Mouse (Mus musculus): ENCODE results near the gene Sugt1.

GRCm38 (mm10) chr14:79607352-79607751 lies 19.9 kb downstream of the Sugt1 start:
- TF ChIP-seq CTCF (IDR thresholded peaks at IDR 0.05; ENCODE audit: borderline replicate concordance, insufficient read depth, low read length) (no peak), POLR2A (IDR thresholded peaks at IDR 0.05; ENCODE audit: low read depth, low read length) (no peak)
